Mouse (Mus musculus): Measurements from ENCODE around the gene Gm12166. TPM values are rescaled to one million over a fixed set of nuclear protein-coding genes. Genes with fewer than 3 reads are reported as not detected.
A peak's percentile ranks its signal among the peaks of the same experiment; 100 is the strongest.

Gm12166 gene
- total RNA-seq, 2 experiments from 2014 or later = 2.3 to 3.1 TPM

DNA sequence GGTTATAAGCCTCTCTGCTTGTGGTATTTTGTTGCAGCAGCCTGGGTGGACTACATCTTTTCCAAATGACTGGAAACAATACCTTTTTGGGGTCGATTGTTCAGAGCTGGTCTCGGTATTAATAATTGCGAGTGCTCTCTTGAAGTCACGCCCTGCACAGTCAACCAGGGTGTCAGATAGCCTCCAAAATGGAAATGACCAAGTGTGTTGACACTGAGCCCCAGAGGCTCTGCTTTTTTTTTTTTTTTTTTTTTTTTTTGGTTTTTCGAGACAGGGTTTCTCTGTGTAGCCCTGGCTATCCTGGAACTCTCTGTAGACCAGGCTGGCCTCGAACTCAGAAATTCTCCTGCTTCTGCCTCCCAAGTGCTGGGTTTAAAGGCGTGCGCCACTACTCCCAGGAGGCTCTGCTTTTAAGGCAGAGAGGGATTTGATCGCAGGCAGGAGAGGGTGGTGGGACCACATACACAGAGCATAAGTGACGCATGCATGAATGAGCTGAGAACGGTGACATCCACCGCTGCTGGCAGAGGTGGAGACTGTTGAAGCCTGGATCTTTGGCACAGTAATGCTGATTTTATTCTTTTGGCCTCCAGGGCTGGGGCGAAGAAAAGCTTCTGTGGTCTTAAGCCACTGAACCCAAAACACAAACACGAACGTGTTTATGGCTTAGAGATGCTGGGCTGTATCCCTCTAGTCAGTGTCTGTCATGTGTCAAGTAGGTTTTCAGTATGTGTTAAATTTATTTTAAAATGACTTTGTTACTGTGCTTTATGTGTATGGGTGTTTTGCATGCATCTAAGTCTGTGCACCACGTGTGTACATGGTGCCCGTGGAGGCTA, 21.9 kb upstream of the Gm12166 start:
- intact Hi-C loops (cut with DNase I) = no loop called here
- DNase-seq = no peak

DNA sequence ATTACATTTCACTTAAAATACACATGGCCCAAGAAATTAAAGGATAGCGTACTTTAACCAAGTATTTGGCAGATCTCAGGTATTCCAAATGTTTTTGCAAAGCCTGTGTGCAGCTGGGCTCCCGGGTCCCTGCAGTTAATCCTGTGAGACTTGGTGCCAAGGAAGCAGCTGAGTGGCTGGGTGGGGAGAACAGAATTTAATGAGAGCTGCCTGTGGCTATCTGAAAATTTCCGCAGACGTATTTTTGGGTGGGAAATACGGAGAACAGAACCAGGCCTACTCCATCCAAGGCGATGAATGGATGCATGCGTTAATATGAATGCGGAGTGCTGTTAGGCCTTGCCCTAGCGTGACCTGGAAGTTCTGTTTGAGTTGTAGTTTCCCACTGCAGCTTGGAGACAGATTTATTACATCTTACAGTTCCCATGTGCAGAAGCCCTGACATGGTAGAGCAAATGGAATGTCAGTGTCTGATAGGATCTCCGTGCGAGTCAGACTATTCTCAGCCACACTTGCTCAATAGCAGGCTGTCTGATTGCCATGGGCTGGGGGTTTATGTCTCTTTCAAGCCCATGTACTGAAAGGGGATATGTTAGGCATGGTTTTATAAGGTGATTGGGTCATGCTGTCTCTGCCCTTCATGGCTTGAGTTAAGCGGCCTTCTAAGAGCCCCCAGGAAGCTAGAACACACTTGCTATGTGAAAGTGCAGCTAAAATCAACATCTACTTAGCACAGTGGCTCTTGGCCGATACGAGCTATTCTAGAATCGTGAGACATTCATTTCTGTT, 21.1 kb upstream of the Gm12166 start:
- DNase-seq = no peak
- intact Hi-C loops (cut with DNase I) = no loop called here

DNA sequence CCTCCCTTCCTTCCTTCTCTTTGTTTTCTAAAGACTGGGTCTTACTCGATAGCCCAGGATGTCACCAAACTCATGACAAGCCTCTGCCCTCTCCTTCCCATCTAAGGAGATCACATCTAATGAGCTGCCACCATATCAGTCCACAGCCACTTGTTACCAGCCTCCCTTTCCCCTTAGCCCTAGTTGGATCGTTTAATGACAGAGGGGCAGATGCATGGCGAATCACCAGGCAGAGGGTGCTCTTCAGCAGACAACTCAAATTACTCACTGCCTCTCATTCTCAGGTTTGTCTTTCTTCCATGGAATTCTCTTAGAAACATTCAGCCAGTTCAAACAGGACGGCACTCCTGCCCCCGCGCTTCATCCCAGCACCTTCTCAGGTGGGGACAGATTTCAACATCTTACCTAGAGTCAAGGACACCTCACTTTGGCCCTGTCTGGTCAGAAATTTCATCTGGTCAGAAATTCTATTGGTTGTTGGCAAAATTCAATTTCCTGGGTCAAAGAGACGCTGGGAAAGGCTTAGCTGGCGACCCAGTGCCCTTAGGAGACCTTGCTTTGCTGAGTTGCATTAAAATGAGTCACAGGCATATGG, 20.4 kb upstream of the Gm12166 start:
- no peak for DNase-seq
- intact Hi-C loops (cut with DNase I) = no loop called here

DNA sequence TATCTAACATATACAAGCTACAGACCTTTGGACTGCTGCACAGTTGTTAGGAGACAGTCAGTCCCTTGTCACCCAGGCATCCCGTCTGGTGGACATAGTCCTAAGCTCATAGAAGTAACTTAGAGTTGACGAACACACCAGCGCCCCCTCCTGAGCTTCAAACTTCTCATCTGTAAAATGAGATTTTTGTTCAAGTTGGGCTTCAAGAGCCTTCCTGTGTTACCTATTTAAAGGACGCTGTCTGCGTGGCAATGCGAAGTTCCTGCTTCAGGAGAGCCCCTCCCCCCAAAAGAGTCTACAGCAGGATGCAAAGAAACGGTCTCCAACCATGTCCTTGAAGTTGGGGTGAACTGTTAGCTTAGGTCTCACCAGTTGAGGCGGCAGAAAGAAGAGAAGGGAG, 18.7 kb upstream of the Gm12166 start:
- DNase-seq = no peak
- intact Hi-C loops (cut with DNase I) = no loop called here

DNA sequence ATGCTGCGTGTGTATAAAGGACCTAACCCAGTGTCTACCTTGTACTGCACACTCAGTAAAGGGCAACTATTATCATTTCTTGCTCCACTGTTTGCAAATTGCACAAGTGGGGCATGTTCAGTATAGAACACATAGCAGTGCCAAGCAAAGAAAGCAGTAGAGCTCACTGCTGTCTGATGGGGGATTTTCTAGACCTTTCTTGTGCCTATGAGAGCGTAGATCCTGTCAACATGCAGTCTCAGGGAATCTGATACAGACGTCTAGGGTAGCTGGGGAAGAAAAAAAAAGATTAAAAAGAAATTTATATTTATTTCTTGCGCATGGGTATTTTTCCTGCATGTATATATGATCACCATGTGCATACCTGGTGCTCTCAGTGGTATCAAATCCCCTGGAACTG, 18.0 kb upstream of the Gm12166 start:
- intact Hi-C loops (cut with DNase I) = no loop called here
- DNase-seq = no peak

DNA sequence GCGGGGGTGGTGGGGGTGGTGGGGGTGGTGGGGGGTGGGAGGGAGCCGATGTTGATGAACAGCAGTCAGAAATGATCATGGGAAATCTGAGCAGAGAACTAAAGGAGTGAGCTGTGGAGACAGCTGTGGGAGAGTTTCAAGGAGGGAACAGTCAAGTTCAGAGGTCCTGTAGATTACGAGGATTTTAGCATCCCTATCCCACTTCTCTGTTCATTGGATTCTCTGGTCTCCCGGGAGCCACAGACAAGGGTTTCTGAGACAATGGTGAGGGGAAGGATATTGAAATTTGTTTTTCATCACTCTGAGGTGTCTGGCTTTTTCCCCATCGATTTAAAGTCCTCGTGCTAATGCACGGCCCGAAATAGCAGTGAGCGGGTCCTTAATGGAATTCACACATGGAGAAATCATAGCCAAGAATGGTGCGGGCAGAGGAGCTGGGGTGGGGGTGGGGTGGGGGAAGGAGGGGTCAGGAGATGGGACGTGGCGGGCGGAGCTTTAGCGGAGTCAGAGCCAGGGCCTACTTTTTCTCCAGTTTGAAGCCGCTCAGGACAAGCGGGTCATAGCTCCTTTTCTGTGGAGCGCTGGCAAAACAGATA, 17.4 kb upstream of the Gm12166 start:
- peak in 1 of 2 experiments; percentile 40 for DNase-seq

DNA sequence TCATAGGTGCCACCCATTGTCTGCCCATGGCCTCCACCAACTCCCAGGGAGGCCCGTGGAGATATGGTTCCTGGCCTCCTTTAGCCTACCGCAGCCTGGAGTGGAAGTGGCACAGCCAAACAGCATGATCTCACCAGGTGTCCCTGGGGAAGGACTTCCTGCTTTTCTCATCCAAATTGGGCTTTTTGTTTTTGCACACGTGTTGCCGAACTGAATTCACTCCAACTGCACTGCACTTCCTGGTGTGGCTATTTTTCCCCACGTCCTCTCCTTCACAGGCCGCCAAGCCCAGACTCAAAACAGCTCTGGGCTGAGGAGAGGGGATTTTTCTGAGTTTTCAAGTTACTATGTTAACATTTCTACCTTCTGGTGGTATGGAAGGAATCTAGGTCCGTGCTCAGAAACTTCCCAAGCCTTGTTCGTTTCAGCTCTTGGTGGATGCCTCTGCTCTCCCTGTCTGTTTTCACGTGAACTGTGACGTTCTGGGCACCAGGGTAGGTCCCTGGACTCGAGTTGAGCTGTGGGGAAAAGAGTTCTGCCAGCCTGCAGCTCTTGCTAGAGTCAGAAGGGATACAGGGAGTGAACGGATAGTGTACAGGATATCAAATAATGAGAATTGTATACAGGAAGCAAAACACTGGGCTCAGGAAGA, 16.8 kb upstream of the Gm12166 start:
- peak; percentile 61 to 73 for DNase-seq
- intact Hi-C loops (cut with DNase I) = no loop called here

More for the DNA sequence above, 17.4 kb upstream of the Gm12166 start:
- intact Hi-C loops (cut with DNase I) = no loop called here

DNA sequence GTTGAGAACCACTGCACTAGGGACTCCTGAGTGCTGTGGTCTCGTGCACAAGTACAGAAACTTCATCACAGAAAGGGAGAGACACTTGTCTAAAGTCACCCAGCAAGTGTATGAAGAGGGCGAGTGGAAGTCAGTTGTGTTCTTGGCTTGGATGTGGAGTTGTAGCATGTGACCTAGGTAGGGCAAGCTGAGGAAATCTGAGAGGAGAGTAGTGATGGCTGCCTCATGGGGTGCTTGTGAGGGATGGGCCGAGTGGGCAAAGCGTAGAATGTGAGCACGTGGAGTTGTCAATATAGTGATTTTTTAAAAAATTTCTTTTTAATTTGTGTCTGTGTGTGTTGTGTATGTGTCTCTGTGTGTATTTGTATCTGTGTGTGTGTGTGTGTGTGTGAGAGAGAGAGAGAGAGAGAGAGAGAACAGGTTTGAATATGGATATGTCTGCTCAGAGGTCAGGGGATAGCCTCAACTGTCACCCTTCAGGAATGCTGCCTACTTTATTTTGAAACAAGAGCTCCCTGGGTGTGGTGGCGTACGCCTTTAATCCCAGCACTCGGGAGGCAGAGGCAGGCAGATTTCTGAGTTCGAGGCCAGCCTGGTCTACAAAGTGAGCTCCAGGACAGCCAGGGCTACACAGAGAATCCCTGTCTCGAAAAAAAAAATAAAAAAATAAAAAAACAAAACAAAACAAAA, 15.4 kb upstream of the Gm12166 start:
- DNase-seq = no peak
- intact Hi-C loops (cut with DNase I) = no loop called here

DNA sequence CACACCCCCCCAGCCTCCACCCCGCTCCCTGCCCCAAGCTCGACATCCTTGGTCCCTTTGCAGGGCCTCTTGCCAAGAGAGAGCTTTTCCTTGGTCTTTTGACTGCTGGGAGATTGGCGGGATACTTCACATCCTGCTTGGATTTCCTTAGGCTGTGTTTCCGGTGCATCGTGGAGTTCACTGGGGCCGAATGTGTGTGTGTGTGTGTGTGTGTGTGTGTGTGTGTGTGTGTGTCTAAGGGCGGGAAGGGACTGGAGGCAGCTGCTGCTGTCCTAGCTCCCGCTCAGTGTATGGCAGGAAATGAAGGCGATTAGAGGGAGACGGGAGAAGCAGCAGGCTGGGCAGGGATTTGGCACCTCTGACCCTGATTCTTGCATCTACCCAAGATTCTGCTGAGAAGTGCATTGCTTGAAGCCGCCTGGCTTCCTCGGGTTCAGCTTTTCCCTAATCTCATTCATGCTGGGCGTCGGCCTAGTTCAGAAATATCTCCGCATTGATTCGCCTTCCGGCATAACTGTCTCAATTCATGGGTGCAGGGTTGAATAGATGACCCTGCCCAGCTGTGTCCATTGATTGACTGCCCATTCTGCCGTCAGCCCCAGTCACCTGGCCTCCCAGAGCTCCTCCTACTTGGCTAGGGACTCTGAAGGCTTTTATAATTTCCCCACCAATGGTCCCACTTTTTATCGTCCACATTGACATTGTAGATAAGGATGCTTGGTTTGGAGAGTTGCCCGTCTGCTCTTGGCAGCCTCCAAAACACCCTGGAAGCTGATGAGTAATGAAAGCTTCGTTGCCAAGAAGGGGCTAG, 13.3 kb upstream of the Gm12166 start:
- DNase-seq = peak; percentile 72 to 78
- intact Hi-C loops (cut with DNase I) = no loop called here

DNA sequence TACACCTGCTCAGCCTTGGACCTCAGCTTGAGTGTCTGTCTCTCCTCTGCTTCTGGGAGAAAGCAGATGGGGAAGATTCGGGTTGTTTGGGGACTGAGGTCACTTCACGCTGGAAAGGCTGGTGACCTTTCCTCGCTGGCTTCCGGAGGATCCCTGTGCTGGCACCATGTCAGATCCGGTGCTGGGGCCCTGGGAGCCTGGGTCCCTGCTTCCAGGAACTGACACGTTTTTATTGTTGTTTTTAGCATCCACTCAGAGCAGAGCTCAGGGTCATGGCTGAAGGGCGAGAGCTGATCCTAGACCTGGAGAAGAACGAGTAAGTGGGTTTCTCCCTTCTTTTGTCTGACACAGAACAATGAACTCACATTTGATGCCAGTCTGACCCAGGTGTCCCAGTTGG, 12.6 kb upstream of the Gm12166 start:
- peak; percentile 53 to 70 for DNase-seq
- intact Hi-C loops (cut with DNase I) = no loop called here

DNA sequence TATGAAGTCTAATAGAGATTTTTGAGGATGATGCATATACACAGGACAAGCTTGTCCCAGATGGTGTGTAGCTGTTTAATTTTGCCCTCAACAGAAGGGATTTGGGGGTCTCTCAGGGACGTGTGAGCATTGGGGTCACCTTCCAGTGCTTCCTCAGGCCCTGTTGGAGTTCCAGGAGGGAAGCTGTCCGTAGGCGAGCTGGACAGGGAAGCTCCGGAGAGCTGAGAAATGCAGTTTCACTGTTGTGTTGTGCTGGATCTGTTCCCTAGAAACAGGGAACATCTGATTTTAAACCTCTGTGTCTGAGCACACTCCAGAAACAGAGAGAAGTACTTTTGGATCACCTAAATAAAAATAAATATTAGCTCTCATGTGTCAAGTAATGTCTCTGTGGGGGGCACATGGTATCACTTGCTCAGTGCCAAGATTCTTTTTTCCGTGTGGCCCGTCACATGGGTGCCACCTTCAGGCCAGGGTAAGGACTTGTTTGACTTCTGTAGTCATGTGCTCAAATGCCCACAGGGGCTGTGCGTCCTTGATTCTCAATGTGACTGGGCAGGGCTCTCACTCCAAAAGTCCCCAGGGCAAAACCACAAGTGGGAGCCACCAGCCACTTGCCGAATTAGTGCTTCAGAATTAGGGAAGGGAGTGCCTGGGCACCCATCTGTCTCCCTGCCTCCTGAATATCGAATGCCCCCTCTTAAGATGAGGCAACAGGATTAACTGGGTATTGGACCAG, 11.0 kb upstream of the Gm12166 start:
- intact Hi-C loops (cut with DNase I) = no loop called here

DNA sequence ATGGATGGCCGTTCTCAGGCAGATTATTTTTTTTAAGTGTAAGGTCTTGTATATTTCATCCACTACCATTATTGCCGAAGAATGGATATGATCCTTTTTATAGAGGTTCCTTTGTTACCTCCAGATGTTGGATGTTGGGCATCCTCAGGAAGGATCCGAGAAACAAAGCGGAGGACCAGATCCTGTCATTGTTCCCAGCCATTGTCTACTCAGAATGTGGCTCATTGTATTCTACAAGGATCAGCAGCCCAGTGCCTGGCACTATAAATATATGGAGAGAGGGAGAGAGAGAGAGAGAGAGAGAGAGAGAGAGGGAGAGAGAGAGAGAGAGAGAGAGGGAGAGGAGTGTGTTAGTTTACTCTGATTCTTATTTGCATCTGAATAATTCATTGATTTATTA, 10.4 kb upstream of the Gm12166 start:
- no peak for DNase-seq
- intact Hi-C loops (cut with DNase I) = no loop called here

More for the DNA sequence above, 11.0 kb upstream of the Gm12166 start:
- peak; percentile 59 to 69 for DNase-seq

DNA sequence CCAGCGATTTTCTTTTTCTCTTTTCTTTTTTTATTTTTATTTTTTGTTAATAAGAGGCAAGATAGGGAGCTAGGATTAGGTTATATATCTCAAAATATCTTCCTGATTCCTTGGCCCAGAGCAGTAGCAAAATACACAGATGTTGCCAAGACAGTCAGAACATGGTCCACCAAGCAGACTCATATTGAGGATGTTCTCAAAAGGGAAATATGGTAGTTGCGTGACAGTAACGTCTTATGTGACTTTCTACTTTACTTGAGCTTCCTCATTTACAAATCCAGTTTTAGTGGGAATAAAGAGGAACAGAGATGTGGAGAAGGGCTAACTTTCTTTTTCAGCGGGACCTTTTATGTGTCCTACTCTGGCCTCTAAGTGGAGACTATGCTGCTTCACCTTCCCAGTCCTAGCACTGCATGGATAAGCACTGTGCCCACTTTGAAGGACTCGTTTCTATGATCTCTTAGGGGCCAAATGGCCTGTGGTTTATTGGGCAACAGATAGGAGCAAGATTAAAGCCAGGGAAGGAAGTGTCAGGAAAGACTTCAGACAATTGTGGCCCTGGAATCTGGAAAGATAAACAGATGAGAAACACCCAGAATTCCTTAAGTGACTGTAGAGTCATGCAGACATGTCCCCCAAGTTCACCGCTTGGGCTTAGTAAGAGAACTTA, 9.8 kb upstream of the Gm12166 start:
- DNase-seq = no peak
- intact Hi-C loops (cut with DNase I) = no loop called here

DNA sequence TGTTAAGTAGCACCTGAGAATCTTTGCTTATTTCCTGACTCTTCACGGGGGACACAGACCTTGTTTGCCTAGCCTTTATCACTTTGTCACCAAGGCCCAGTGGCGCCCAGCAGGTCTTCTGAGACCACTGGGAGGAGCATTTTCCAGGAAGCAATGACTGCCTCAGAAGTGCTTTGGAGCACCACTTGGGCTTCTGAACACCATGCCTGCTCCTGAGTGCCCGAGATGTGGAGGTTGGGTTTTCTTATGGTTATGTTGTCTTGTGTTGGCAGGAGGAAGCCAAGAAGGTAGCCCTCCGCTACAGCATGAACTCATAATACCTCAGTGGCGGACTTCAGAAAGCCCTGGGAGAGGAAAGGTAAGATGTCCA, 8.5 kb upstream of the Gm12166 start:
- DNase-seq = no peak
- intact Hi-C loops (cut with DNase I) = no loop called here

DNA sequence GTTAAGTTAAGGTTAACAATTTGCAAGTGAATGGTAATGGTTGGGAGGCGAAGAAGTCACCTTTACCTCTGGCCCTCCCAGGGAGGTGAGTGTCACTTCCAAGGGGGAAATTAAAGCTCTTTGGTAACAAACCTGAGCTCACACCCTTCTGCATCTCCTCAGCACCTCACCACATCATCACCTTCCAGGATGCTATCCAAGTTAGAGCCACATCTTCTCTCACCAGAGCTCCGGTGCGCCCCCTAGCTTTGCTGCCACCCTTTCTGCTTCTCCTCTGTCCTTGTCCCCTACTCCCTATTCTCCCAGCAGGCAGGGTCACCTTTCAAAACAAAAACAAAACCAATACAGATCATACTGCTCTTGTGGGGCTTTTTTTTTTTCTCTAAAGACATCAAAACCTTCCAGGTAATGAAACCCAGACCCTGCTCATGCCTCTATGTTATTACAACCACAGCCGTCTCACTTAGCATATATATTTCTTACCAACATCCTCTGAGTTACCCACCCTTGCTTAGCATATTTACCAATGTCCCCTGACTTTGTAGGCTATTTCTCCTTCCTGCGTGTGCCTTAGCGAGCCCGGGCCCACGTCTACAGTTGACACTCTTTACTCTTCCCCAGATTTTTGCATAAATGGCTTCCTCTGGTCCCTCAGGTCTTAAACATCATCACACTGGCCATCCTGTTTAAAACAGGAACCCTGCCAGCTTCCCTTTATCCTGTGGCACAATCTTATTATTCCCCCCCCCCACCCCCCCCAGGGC, 7.9 kb upstream of the Gm12166 start:
- intact Hi-C loops (cut with DNase I) = no loop called here

DNA sequence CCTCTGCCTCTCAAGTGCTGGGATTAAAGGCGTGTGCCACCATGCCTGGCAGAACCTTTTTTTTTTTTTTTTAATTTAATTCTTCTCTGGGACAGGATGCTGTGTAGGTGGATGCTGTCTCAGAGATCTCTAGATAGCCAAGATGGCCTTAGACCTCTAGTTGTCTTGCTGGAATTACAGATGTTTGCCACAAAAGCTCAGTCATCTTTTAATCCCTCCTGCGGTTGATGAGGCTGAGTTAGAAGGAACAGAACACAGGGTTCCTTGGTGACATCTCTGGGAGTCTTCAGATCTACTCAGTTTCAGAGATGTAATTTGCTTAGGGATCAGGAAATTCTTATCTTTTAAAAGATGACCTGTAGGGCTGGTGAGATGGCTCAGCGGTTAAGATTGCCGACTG, 6.8 kb upstream of the Gm12166 start:
- intact Hi-C loops (cut with DNase I) = no loop called here
- DNase-seq = no peak

More for the DNA sequence above, 7.9 kb upstream of the Gm12166 start:
- no peak for DNase-seq

DNA sequence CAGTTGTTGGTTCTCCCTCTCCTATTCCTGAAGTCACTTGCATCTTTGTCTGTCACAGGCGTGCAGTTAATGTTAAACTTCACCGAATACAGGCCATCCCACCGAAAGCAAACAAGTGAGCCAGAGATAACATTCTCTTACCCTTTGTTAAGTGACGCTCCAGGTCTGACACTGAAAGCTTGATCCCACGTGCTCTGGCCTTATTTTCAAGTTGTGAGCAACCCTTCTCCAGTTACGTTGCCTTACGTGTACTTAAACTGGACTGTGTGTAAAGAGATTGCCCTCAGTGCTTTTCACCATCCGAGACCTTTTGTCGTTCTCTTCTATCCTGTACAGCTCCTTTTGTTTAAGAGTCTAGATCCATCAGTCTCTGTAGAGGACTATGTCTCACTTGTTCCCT, 5.9 kb upstream of the Gm12166 start:
- intact Hi-C loops (cut with DNase I) = no loop called here
- DNase-seq = no peak

All from heart, postnatal 14 days (tissue).